Mouse (Mus musculus): ENCODE results near the gene Ugdh. TPM values are rescaled to one million over a fixed set of nuclear protein-coding genes. Genes with fewer than 3 reads are reported as not detected.

Ugdh gene
- polyA plus RNA-seq, 1 experiment from 2014 or later, result 64.2 TPM

DNA sequence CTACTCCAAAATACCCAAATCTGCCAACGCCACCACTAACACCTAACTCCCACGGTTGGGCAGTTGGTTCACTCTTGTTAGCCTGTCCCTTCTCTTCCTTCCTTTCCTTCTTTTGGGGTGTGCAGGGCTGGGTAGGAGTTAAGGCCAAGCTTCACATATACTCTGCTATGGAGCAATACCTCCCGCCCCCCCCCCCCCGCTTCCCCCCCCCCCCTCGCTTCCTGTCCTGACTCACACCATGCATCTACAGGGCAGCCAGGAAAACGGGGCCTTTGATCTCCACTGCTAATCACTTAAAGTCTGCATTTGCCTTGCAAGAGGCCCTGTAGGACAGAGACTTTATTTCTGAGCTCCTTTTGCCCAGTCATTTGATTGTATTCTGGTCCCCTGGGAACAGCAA lies 9.2 kb upstream of the Ugdh start:
- H3K4me3 ChIP-seq (ENCODE audit: low read depth, low read length), result no peak overlapping the region
- H3K36me3 ChIP-seq (ENCODE audit: control insufficient read depth, insufficient read depth, low read length), result no peaks in the 10 kb centered on the region
- no peaks in the 10 kb centered on the region for H3K9me3 ChIP-seq (ENCODE audit: control insufficient read depth, low read length)
- H3K4me2 ChIP-seq (ENCODE audit: low read depth), result no peak overlapping the region
- 63% methylated on average over 3 of the region's 6 CpGs for WGBS
- DNase-seq (ENCODE audit: low spot score), result no peak
- no peaks in the 10 kb centered on the region for H3K4me1 ChIP-seq (ENCODE audit: control insufficient read depth, insufficient read depth, low read length)
- ATAC-seq (ENCODE audit: insufficient read depth, low FRiP score, low TSS enrichment), result no peak
- no peak overlapping the region for H3K9ac ChIP-seq (ENCODE audit: low read length)
- H3K27ac ChIP-seq (ENCODE audit: low read depth, low read length), result no peak overlapping the region
- no peaks in the 10 kb centered on the region for H3K27me3 ChIP-seq (ENCODE audit: control insufficient read depth, insufficient read depth, low read length)

DNA sequence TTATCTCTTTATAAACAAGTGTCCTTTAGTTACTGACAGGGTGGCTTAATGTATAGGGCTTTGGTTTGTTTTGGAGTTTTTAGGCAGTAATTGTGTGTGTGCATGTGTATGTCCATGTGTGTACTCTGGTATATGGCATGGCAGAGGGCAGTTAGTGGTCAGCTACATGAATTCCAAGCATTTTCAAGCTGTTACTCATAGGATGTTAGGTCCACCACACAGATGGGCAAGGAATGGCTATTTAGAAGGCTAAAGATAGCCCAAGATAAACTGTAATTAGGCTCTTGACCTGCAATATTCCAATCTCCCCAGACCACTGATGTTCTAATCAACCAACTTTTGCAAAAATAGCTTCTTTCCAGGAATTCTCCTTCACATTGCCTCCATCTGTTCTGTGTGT lies 2.3 kb upstream of the Ugdh start:
- DNase-seq (ENCODE audit: low spot score), result no peak
- no peak overlapping the region for H3K4me2 ChIP-seq (ENCODE audit: low read depth)
- H3K27ac ChIP-seq (ENCODE audit: low read depth, low read length), result no peak overlapping the region
- H3K4me1 ChIP-seq (ENCODE audit: control insufficient read depth, insufficient read depth, low read length), result no peaks in the 10 kb centered on the region
- H3K9ac ChIP-seq (ENCODE audit: low read length), result no peak overlapping the region
- no peak overlapping the region for H3K4me3 ChIP-seq (ENCODE audit: low read depth, low read length)
- H3K27me3 ChIP-seq (ENCODE audit: control insufficient read depth, insufficient read depth, low read length), result no peaks in the 10 kb centered on the region
- H3K36me3 ChIP-seq (ENCODE audit: control insufficient read depth, insufficient read depth, low read length), result no peaks in the 10 kb centered on the region
- H3K9me3 ChIP-seq (ENCODE audit: control insufficient read depth, low read length), result no peaks in the 10 kb centered on the region
- no peak for ATAC-seq (ENCODE audit: insufficient read depth, low FRiP score, low TSS enrichment)

DNA sequence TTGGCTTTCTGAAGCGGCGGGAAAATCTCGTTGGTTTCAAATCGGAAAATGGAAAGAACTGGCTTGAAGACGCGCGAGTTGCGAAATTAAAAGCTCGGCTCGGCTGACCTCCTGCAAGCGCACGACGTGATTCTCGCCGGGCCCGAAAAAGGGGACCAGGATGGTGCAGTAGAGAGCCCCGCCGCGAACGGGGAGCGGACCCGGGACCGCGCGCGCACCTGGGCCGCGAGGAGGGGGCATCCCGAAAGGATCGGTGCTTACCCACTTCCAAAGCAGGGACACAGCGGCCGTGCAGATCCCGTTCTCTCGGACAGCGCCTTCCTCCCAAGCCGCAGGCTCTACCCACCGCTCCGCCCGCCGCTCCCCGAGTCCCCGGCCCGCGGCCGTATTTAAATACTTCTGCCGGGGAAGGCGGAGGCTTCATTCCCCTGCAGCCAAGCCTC lies 365 bp downstream of the Ugdh start:
- H3K27ac ChIP-seq (ENCODE audit: low read depth, low read length), result peak overlapping the region; percentile 40; the same call in 1 of the 2 replicates
- H3K27me3 ChIP-seq (ENCODE audit: control insufficient read depth, insufficient read depth, low read length), result no peaks in the 10 kb centered on the region
- H3K9ac ChIP-seq (ENCODE audit: low read length), result peak overlapping the region; percentile 77
- H3K4me2 ChIP-seq (ENCODE audit: low read depth), result peak overlapping the region; percentile 77
- WGBS, result under 1% methylated on average over 47 of the region's 47 CpGs
- no peak for DNase-seq (ENCODE audit: low spot score)
- no peaks in the 10 kb centered on the region for H3K36me3 ChIP-seq (ENCODE audit: control insufficient read depth, insufficient read depth, low read length)
- H3K4me1 ChIP-seq (ENCODE audit: control insufficient read depth, insufficient read depth, low read length), result no peaks in the 10 kb centered on the region
- no peaks in the 10 kb centered on the region for H3K9me3 ChIP-seq (ENCODE audit: control insufficient read depth, low read length)
- H3K4me3 ChIP-seq (ENCODE audit: low read depth, low read length), result peak overlapping the region; percentile 79
- peak; percentile 72 for ATAC-seq (ENCODE audit: insufficient read depth, low FRiP score, low TSS enrichment)

DNA sequence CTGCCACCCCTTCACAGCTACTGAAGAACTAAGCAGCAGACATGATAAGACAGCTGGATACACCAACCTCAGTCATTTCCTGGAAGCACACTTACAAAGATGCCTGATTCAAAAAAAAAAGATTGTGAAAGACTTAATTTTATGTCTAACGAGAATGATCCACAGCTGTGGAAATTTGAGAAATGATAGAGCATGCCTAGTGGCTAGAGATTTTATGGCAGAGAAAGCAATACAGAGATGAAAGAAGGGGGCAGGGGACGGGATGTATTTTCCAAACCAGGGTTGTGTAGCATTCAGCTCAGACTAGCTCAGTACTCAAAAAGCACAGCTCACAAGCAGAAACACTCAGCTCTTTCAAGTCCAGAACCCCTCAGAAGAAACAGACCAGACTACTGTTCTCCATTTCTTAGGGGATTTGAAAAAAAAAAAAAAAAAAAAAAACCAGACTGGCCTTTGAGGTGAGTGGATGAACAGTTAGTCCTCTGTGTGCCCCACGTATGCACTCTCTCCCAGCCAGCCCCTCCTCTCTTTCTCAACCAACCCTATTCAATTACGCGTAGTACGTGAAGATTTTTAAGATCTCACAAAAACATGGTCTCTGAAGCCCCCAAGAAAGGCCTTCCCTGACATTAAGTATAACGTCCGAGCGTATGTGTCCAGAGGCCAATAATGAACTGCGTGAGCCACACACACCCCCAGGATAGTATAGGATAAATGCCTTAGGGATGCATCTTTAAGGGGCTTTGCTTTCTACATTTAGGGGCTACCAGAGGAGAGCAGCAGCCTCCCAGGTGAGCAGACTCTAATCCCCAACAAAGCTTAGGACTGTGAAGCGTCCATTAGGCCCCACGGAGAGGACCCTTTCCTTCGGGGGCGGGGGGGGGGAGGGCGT lies 1.0 kb downstream of the Ugdh start:
- peak; percentile 14 for ATAC-seq (ENCODE audit: insufficient read depth, low FRiP score, low TSS enrichment)

DNA sequence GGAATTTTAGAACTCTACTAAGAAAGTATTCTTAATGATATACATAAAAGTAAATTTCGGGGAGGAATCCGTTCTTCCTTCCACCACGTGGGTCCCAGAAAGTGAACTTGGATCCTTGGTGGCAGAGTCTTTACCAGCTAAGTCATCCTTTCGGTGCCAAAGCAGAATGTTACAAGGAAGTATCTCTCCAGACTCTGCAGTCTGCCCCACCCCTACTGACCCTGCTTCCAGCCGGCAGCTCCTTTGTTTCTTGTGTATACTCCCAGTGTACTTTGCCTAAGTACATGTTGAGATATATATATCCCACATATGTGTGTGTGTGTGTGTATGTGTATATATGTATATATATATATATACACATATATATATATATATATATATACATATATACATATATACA lies 6.3 kb downstream of the Ugdh start:
- H3K27ac ChIP-seq (ENCODE audit: low read depth, low read length), result no peak overlapping the region
- H3K4me1 ChIP-seq (ENCODE audit: control insufficient read depth, insufficient read depth, low read length), result no peaks in the 10 kb centered on the region
- no peaks in the 10 kb centered on the region for H3K27me3 ChIP-seq (ENCODE audit: control insufficient read depth, insufficient read depth, low read length)
- H3K4me2 ChIP-seq (ENCODE audit: low read depth), result no peak overlapping the region
- H3K9me3 ChIP-seq (ENCODE audit: control insufficient read depth, low read length), result no peaks in the 10 kb centered on the region
- ATAC-seq (ENCODE audit: insufficient read depth, low FRiP score, low TSS enrichment) (no peak), DNase-seq (ENCODE audit: low spot score) (no peak)
- no peak overlapping the region for H3K4me3 ChIP-seq (ENCODE audit: low read depth, low read length)
- 86% methylated on average over 5 of the region's 5 CpGs for WGBS
- H3K36me3 ChIP-seq (ENCODE audit: control insufficient read depth, insufficient read depth, low read length), result peaks cover 2% of the 10 kb centered on the region; the same call in 1 of the 2 replicates
- H3K9ac ChIP-seq (ENCODE audit: low read length), result no peak overlapping the region

More for the DNA sequence above, 1.0 kb downstream of the Ugdh start:
- no peaks in the 10 kb centered on the region for H3K27me3 ChIP-seq (ENCODE audit: control insufficient read depth, insufficient read depth, low read length)
- H3K4me1 ChIP-seq (ENCODE audit: control insufficient read depth, insufficient read depth, low read length), result no peaks in the 10 kb centered on the region
- peak overlapping the region; percentile 77 for H3K9ac ChIP-seq (ENCODE audit: low read length)
- no peak for DNase-seq (ENCODE audit: low spot score)
- peak overlapping the region; percentile 40; the same call in 1 of the 2 replicates for H3K27ac ChIP-seq (ENCODE audit: low read depth, low read length)
- 6% methylated on average over 15 of the region's 15 CpGs for WGBS
- H3K4me3 ChIP-seq (ENCODE audit: low read depth, low read length), result peak overlapping the region; percentile 79
- H3K4me2 ChIP-seq (ENCODE audit: low read depth), result peak overlapping the region; percentile 77
- H3K36me3 ChIP-seq (ENCODE audit: control insufficient read depth, insufficient read depth, low read length), result no peaks in the 10 kb centered on the region
- H3K9me3 ChIP-seq (ENCODE audit: control insufficient read depth, low read length), result no peaks in the 10 kb centered on the region

DNA sequence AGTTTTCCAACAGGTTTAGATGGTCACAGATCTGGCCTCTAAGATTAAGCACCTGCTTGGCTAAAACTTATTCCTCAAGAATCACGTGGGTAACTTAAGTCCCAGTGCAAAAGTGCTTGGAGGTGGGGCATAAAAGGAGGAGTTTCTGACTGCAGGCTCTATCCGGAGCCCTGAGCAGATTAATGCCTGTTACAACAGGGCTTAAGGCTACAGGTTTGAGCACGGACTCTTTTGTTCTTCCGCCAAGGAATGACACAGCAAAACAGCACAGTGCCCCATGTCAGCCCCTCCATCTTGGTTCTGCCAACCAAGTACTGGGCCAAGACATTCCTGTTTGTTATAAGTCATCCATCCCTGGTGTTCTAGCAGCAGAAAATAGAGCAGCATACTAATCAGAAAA lies 7.4 kb downstream of the Ugdh start:
- H3K27ac ChIP-seq (ENCODE audit: low read depth, low read length), result no peak overlapping the region
- no peaks in the 10 kb centered on the region for H3K9me3 ChIP-seq (ENCODE audit: control insufficient read depth, low read length)
- H3K4me2 ChIP-seq (ENCODE audit: low read depth), result no peak overlapping the region
- no peaks in the 10 kb centered on the region for H3K27me3 ChIP-seq (ENCODE audit: control insufficient read depth, insufficient read depth, low read length)
- 59% methylated on average over 4 of the region's 4 CpGs for WGBS
- no peak overlapping the region for H3K9ac ChIP-seq (ENCODE audit: low read length)
- ATAC-seq (ENCODE audit: insufficient read depth, low FRiP score, low TSS enrichment) (no peak), DNase-seq (ENCODE audit: low spot score) (no peak)
- H3K4me1 ChIP-seq (ENCODE audit: control insufficient read depth, insufficient read depth, low read length), result no peaks in the 10 kb centered on the region
- no peak overlapping the region for H3K4me3 ChIP-seq (ENCODE audit: low read depth, low read length)
- H3K36me3 ChIP-seq (ENCODE audit: control insufficient read depth, insufficient read depth, low read length), result peaks cover 2% of the 10 kb centered on the region; the same call in 1 of the 2 replicates

DNA sequence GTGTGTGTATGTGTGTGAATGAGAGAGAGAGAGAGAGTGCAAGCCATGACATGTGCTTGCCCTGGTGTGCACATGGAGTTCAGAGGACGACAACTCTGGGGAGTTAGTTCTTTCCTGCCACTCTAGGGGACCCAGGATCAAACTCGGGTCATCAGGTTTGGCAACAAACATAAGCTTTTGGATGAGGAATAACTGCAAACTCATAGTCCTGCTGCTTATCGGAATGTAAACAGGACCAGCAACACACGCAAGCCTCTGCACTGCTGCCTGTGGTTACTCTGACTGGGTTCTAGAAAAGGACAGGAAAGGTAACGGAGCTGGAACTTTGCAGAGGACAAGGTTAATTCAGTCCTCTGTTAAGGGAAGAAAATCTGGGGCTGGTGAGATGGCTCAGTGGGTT lies 10.5 kb downstream of the Ugdh start:
- WGBS, result 89% methylated on average over 5 of the region's 5 CpGs

DNA sequence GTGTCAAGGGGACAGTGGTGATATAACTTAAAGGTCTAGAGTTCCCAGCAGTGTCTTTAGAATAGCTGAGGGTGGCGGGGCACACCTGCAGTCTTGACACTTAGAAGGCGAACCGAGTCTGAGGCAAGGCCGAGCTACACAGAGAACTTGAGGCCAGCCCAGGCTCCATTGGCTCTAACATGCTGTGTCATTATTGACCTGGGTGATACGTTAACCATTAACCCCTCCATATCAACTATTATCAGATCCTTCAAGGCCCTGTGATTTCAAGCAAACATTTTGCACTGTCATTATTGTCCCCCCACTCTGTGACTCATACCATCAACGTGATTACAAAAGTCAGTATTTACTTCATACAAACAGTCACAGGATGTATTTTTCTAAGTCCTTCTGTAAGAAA lies 11.5 kb downstream of the Ugdh start:
- Histone ChIP-seq H3K4me3 (ENCODE audit: low read depth, low read length) (no peak overlapping the region), H3K9me3 (ENCODE audit: control insufficient read depth, low read length) (no peaks in the 10 kb centered on the region), H3K36me3 (ENCODE audit: control insufficient read depth, insufficient read depth, low read length) (peaks cover 5% of the 10 kb centered on the region; the same call in 1 of the 2 replicates), H3K27ac (ENCODE audit: low read depth, low read length) (no peak overlapping the region), H3K9ac (ENCODE audit: low read length) (no peak overlapping the region), H3K4me2 (ENCODE audit: low read depth) (no peak overlapping the region), H3K4me1 (ENCODE audit: control insufficient read depth, insufficient read depth, low read length) (no peaks in the 10 kb centered on the region), H3K27me3 (ENCODE audit: control insufficient read depth, insufficient read depth, low read length) (no peaks in the 10 kb centered on the region)
- WGBS, result 88% methylated on average over 6 of the region's 6 CpGs
- DNase-seq (ENCODE audit: low spot score) (no peak), ATAC-seq (ENCODE audit: insufficient read depth, low FRiP score, low TSS enrichment) (no peak)

More for the DNA sequence above, 10.5 kb downstream of the Ugdh start:
- no peaks in the 10 kb centered on the region for H3K9me3 ChIP-seq (ENCODE audit: control insufficient read depth, low read length)
- no peaks in the 10 kb centered on the region for H3K4me1 ChIP-seq (ENCODE audit: control insufficient read depth, insufficient read depth, low read length)
- no peaks in the 10 kb centered on the region for H3K27me3 ChIP-seq (ENCODE audit: control insufficient read depth, insufficient read depth, low read length)
- H3K4me2 ChIP-seq (ENCODE audit: low read depth), result no peak overlapping the region
- H3K36me3 ChIP-seq (ENCODE audit: control insufficient read depth, insufficient read depth, low read length), result peaks cover 5% of the 10 kb centered on the region; the same call in 1 of the 2 replicates
- no peak overlapping the region for H3K4me3 ChIP-seq (ENCODE audit: low read depth, low read length)
- no peak overlapping the region for H3K27ac ChIP-seq (ENCODE audit: low read depth, low read length)
- H3K9ac ChIP-seq (ENCODE audit: low read length), result no peak overlapping the region
- DNase-seq (ENCODE audit: low spot score), result no peak
- no peak for ATAC-seq (ENCODE audit: insufficient read depth, low FRiP score, low TSS enrichment)

DNA sequence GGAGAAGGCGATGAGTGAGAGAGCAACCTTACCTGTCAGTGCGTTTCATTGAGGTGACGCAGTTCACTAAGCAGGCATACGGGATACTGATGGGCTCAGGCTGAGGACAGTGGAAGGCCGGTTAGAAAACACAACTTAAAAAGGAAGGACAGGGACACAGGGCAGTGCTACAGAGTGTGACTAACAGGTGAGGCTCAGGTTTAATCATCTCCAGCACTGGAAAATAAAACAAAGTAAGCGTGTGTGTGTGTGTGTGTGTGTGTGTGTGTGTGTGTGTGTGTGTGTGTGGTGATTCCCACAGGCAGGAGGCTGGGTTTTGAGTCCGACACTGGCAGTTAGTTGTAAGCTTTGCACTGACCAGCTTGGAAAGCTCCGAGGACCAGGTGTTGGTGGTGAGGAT lies 12.9 kb downstream of the Ugdh start:
- DNase-seq (ENCODE audit: low spot score) (no peak), ATAC-seq (ENCODE audit: insufficient read depth, low FRiP score, low TSS enrichment) (no peak)
- H3K9ac ChIP-seq (ENCODE audit: low read length), result no peak overlapping the region
- H3K27ac ChIP-seq (ENCODE audit: low read depth, low read length), result no peak overlapping the region
- 97% methylated on average over 8 of the region's 8 CpGs for WGBS
- peaks cover 5% of the 10 kb centered on the region; the same call in 1 of the 2 replicates for H3K36me3 ChIP-seq (ENCODE audit: control insufficient read depth, insufficient read depth, low read length)
- H3K9me3 ChIP-seq (ENCODE audit: control insufficient read depth, low read length), result no peaks in the 10 kb centered on the region
- H3K27me3 ChIP-seq (ENCODE audit: control insufficient read depth, insufficient read depth, low read length), result no peaks in the 10 kb centered on the region
- H3K4me1 ChIP-seq (ENCODE audit: control insufficient read depth, insufficient read depth, low read length), result no peaks in the 10 kb centered on the region
- H3K4me2 ChIP-seq (ENCODE audit: low read depth), result no peak overlapping the region
- H3K4me3 ChIP-seq (ENCODE audit: low read depth, low read length), result no peak overlapping the region
